Mouse (Mus musculus) megakaryocyte, embryonic 14.5 days (primary cell): Measurements from ENCODE around the gene Maco1. TPM values are rescaled to one million over a fixed set of nuclear protein-coding genes. Genes with fewer than 3 reads are reported as not detected.

Experiments used
- H3K27me3 ChIP-seq: replicated peaks from 2 replicates; pipeline ENCODE3; 2012; ENCODE audit warnings: inconsistent platforms
- H3K36me3 ChIP-seq: replicated peaks from 2 replicates; pipeline ENCODE3; 2012; ENCODE audit warnings: low read length, inconsistent platforms, mixed read lengths
- H3K4me1 ChIP-seq: 2 replicates; pipeline ENCODE4 v1.6.1; 2012; ENCODE audit warnings: inconsistent platforms
- H3K4me3 ChIP-seq: replicated peaks from 2 replicates; pipeline ENCODE3; 2012; ENCODE audit warnings: moderate library complexity, mild to moderate bottlenecking, inconsistent platforms
- H3K9me3 ChIP-seq: 2 replicates; pipeline ENCODE4 v1.6.1; 2012; ENCODE audit warnings: inconsistent platforms
- FLI1 ChIP-seq: IDR thresholded peaks from 2 replicates; pipeline ENCODE4 v1.6.1; 2012; ENCODE audit warnings: low read length, inconsistent platforms, mixed read lengths
- GATA1 ChIP-seq: IDR thresholded peaks from 3 replicates; pipeline ENCODE4 v1.6.1; 2012; ENCODE audit warnings: mixed read lengths, low read length, inconsistent platforms, borderline replicate concordance
- polyA plus RNA-seq: library from polyadenylated mRNA; stranded (reverse); fragments of >175 nt; gene quantifications from 2 replicates; pipeline ENCODE4 v1.2.3, GENCODE M21; 2012; ENCODE audit warnings: low replicate concordance; ENCODE audit not compliant: insufficient read depth

Maco1 gene
- polyA plus RNA-seq, 1 experiment: 6.0 TPM

DNA sequence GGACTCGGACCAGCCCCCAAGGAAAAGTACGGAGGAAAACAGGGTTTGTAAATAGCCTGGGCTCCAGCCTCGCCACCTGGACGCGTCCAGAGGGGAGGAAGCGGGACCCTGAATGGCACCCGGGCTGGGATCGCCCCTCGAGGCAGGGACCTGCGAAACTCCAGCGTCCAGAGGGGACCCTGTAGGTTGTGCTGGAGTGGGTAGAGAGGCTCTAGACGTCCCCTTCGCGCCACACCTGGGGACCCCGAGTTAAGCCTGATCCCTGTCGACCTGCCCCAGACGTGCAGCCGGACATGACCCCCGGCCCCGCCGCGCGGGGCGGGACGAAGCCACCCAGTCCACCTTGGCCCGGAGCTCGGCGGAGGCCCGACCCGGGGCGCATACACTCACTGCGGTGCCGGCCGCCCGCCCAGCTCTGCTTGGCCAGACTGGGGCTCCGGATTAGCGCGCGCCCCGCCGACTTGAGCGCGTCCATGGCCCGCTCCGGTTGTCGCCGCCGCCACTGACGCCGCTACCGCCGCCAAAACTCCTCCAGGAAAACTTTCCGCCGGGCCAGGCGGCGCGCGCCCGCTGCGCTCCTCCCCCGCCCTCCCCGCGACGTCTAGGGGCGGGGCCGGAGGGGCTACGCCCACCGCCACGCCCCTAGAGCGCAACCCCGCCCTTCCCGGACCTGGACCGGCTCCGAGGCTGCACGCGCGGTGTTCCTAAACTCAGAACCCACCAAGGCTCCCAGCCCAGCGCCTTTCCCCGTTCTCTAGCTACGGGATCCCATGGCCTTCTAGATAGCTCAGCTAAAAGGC lies 85.5 kb downstream of the Maco1 start, which contains the start of gene Ldlrap1:
Gene Ldlrap1 (minus strand): TSS at position 599 of the 800 bp plus-strand sequence.
- Histone ChIP-seq H3K9me3 (no peaks in the 10 kb centered on the region), H3K27me3 (no peaks in the 10 kb centered on the region), H3K36me3 (peaks cover 15% of the 10 kb centered on the region), H3K4me1 (peaks cover 78% of the 10 kb centered on the region), H3K4me3 (peak within 1 kb of the TSS; percentile 98)
- TF ChIP-seq FLI1 (no peak), GATA1 (no peak)

DNA sequence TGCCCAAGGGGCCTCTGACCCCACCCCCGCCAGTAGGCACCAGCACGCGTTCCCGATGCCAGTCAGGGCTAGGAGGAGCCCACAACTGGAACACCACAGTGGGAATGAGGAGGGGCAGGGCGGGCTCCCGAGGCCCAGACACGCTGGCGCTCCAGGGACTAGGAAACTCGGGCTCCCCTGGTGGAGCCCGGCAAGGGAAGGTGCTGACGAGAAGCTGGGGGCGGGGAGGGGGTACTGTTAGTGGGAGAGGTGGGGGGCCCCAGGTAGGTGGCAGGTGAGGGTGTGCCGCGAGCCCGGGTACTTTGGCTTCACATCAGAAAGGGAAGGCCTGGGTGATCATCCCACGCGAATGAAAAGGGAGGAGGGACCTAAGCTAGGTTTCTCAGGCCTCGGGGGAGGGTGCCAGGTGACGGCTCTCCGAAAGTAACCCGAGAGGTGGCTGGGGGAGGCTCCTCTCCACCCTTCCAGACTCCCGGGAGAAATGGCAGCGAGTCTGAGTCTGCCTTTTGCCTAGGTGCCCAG lies 86.2 kb downstream of the Maco1 start:
- Histone ChIP-seq H3K4me1 (peaks cover 78% of the 10 kb centered on the region), H3K9me3 (no peaks in the 10 kb centered on the region), H3K36me3 (peaks cover 21% of the 10 kb centered on the region), H3K27me3 (no peaks in the 10 kb centered on the region), H3K4me3 (peak overlapping the region; percentile 98)
- no peak for TF ChIP-seq GATA1
- TF ChIP-seq FLI1: no peak

DNA sequence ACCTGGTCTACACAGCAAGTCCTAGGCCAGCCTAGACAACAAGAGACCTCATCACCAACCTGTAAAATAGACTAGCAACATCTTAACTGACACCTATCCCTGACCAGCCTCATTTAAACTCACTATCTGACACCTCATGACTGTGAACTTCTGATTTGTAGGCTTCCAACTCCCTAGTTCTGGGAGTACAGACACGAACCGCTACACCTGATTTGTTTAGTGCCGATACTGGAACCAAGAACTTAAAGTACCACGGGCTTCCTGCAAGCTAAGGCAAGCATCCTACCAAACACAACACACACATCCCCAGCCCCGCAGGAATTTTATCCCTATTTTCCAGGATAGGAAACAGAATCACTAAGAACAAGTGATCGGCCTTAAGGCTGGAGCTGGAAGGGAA lies 86.9 kb downstream of the Maco1 start:
- TF ChIP-seq GATA1 (no peak), FLI1 (no peak)
- peak overlapping the region; percentile 98 for H3K4me3 ChIP-seq
- H3K36me3 ChIP-seq: peaks cover 27% of the 10 kb centered on the region
- no peaks in the 10 kb centered on the region for H3K27me3 ChIP-seq
- no peaks in the 10 kb centered on the region for H3K9me3 ChIP-seq
- H3K4me1 ChIP-seq: peaks cover 78% of the 10 kb centered on the region

DNA sequence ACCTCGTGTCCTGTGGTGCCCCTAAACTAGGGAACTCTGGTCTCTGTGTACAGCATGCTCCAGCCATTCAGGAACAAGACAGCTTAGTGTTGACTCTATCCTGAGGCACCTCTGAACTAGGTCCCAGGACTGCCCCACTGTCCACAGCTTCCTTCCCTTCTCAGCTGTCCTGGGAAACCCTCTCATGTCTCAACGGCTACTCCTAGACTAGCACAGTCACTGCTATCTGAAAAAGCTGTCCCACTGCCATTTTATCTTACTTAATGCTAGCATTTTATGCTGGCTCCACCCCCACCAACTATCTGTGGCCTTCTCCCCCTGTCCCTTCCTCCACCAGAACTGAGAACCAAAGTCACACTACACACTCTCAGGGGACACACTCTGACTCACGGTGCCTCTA lies 88.8 kb downstream of the Maco1 start:
- Histone ChIP-seq H3K36me3 (peaks cover 34% of the 10 kb centered on the region), H3K4me1 (peaks cover 91% of the 10 kb centered on the region), H3K4me3 (peak overlapping the region; percentile 98), H3K27me3 (no peaks in the 10 kb centered on the region), H3K9me3 (no peaks in the 10 kb centered on the region)
- no peak for TF ChIP-seq FLI1
- no peak for TF ChIP-seq GATA1

DNA sequence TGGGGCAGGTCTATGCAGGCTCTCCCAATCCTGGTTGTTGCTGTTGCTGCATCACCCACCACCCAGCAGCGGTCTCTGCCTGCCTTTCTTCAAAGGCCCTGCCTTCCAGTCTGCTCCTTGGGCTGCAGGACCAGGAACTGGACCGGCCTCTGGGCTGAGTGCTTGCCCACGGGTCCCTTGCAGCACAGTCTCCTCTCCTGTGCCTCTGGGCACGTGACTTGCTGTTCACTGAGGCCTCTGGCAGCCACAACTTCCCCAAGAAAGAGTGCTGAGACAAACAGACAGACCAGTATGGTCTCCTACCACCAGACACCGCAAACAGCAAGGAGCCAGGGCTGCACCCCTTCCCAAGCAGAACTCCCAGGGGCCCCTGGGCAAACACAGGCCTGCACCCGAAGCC lies 90.8 kb downstream of the Maco1 start:
- Histone ChIP-seq H3K27me3 (no peaks in the 10 kb centered on the region), H3K4me1 (peaks cover 97% of the 10 kb centered on the region), H3K36me3 (peaks cover 52% of the 10 kb centered on the region), H3K9me3 (no peaks in the 10 kb centered on the region), H3K4me3 (peak overlapping the region; percentile 90)
- TF ChIP-seq FLI1 (no peak), GATA1 (no peak)

DNA sequence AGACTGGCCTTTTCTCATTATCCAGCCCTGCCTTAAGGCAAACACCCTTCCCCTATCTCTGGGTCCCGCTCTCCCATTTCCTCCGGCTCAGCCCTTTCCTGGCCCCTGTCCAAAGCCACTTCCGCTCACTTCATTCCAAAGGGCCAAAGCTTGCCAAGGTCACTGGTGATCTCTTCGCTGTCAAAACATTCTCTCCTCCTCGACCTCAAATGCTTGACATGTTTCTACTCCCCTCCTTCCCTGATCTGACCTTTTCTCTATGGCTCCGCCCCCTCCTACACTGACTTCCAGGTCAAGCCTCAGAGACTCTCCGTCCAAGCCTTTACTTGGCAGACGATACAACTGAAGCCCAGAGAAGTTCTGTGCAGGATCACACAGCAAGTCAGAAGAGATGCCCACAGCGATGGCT lies 92.3 kb downstream of the Maco1 start:
- H3K36me3 ChIP-seq: peaks cover 67% of the 10 kb centered on the region
- TF ChIP-seq FLI1: no peak
- TF ChIP-seq GATA1: 0 out of 3 replicates have a peak, but pooled peaks have one; percentile 26
- H3K27me3 ChIP-seq: no peaks in the 10 kb centered on the region
- no peaks in the 10 kb centered on the region for H3K9me3 ChIP-seq
- peak overlapping the region; percentile 84 for H3K4me3 ChIP-seq
- H3K4me1 ChIP-seq: peaks cover 99% of the 10 kb centered on the region

DNA sequence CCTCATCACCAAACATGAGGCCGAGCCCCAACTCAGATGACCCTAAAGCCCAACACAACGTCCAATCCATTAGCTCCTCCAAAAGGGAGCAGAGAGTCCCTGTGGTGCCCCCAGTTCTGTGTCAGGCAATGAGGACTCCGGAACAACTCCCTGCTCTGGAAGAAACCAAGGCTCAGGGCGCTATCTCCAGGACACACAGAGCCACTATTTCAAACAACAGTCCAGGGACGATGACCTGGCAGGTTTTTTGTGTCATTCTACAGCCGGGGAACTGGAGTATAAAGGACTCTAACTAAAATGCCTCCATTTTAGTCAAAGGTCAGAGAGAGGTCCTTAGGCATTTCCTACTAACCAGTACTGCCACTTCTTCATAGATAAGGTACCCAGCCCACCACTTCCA lies 92.9 kb downstream of the Maco1 start:
- TF ChIP-seq GATA1: no peak
- Histone ChIP-seq H3K4me3 (peak overlapping the region; percentile 84), H3K9me3 (no peaks in the 10 kb centered on the region), H3K36me3 (peaks cover 71% of the 10 kb centered on the region), H3K27me3 (no peaks in the 10 kb centered on the region), H3K4me1 (peaks cover 99% of the 10 kb centered on the region)

DNA sequence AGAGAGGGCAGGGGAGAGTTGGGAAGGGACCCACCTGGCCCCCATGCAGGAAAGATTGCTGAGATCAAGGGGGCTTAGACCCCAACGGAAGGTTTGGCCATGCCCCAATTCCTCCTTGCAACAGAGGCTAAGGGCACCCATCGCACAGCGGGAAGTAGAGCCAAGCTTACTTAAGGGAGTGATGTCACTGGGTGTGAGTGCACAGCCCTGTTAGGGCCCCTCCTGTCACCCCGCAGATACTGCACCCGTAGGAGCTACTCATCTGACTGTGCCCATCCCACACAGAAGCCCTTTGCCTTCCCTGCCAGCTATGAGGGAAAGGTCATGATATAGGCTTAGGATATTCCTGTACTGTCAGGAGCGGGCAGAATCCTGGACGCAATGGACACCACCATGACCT lies 93.6 kb downstream of the Maco1 start:
- TF ChIP-seq GATA1 (no peak), FLI1 (no peak)
- Histone ChIP-seq H3K9me3 (no peaks in the 10 kb centered on the region), H3K4me3 (peak overlapping the region; percentile 84), H3K4me1 (peaks cover 99% of the 10 kb centered on the region), H3K27me3 (no peaks in the 10 kb centered on the region), H3K36me3 (peaks cover 73% of the 10 kb centered on the region)

DNA sequence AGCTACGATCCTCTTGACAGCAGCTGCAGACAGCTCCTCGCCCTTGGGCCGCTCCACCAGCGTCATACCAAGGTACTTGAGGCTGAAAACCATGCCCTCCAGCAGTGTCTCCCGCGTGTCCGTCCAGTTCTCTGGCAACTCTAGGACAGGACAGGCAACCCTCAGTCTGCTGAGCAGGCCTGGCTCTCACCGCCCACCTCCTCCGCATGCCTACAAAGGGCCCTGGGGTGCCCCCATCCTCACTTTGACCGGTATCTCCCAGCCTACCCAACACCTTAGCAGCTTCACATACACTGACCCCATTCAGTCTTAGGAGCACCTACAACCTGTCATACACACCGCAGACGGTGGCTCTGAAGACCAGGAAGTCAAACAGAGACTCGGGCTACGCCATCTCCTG lies 94.2 kb downstream of the Maco1 start:
- Histone ChIP-seq H3K9me3 (no peaks in the 10 kb centered on the region), H3K4me1 (peaks cover 99% of the 10 kb centered on the region), H3K36me3 (peaks cover 80% of the 10 kb centered on the region), H3K4me3 (peak overlapping the region; percentile 84), H3K27me3 (no peaks in the 10 kb centered on the region)
- TF ChIP-seq FLI1 (no peak), GATA1 (no peak)

DNA sequence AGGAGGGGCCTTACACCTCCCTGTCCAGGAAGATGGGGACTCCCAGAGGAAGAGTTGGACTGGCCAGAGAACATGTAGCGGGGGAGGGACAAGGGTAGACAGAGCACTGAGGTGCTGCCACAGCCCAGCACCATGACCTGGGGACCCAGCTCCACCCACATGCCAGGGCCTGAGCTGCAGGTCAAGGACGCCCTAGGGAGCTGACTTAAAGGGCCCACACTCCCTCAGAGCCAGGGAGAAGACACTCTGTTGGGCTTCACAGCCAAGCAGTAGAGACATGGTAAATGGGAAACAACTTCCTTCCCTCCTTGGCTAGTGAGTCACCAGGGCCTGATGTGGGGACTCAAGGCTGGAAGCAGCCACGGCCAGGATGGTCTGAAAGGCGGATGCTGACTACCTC lies 94.8 kb downstream of the Maco1 start:
- H3K4me1 ChIP-seq: peaks cover 99% of the 10 kb centered on the region
- peaks cover 81% of the 10 kb centered on the region for H3K36me3 ChIP-seq
- no peak for TF ChIP-seq FLI1
- no peak for TF ChIP-seq GATA1

More for the DNA sequence above, 94.8 kb downstream of the Maco1 start:
- Histone ChIP-seq H3K27me3 (no peaks in the 10 kb centered on the region), H3K4me3 (peak overlapping the region; percentile 84), H3K9me3 (no peaks in the 10 kb centered on the region)
